Mouse (Mus musculus): ENCODE measurements around the gene Crip3.

DNA sequence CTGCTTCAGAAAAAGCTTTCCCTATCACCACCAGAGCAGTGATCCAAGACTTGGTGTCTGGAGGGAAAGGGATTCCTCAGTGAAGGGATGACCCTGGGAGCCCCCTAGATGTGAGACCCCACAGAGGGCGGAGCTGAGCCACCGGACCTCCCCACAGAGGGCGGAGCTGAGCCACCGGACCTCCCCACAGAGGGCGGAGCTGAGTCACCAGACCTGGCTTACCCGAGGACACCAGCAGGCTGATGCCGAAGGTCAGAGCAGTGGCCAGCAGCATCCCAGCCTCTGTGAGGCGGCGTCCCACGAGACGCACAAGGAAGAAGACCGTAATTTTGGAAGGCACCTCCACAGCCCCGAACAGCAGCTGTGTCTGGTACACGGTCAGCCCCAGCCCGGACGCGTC lies 4.9 kb downstream of the Crip3 start:
- TF ChIP-seq POLR2A (IDR thresholded peaks at IDR 0.05; ENCODE audit: low read depth, low read length) (no peak), CTCF (IDR thresholded peaks at IDR 0.05; ENCODE audit: borderline replicate concordance, insufficient read depth, low read length) (no peak)
